Mouse (Mus musculus): ENCODE results near the gene Lsm14a. TPM values are rescaled to one million over a fixed set of nuclear protein-coding genes. Genes with fewer than 3 reads are reported as not detected.

Lsm14a gene
- total and polyA plus RNA-seq, 2 experiments from 2014 or later, result 39.0 to 41.8 TPM

- no peak overlapping the region for H3K27ac ChIP-seq (ENCODE audit: low read depth, low read length)
- ATAC-seq (ENCODE audit: low FRiP score), result no peak
- no peak for DNase-seq (ENCODE audit: low spot score)
- H3K9ac ChIP-seq (replicated peaks; ENCODE audit: low read length, poor library complexity, severe bottlenecking), result no peak overlapping the region
- peak; percentile 31 for TF ChIP-seq CTCF (IDR thresholded peaks at IDR 0.05)
- 72% methylated on average over 4 of the region's 4 CpGs for WGBS
- no peaks in the 10 kb centered on the region for H3K27me3 ChIP-seq (ENCODE audit: insufficient read depth, low read length)
- no peaks in the 10 kb centered on the region for H3K36me3 ChIP-seq (ENCODE audit: insufficient read depth, low read length)
- no peak overlapping the region for H3K4me3 ChIP-seq (ENCODE audit: low read depth, low read length)
- H3K4me1 ChIP-seq (ENCODE audit: insufficient read depth, low read length), result peaks cover 13% of the 10 kb centered on the region; the same call in 1 of the 2 replicates
- H3K9me3 ChIP-seq (ENCODE audit: low read length), result no peaks in the 10 kb centered on the region
- no peak overlapping the region for H3K4me2 ChIP-seq (ENCODE audit: low read depth, low read length, poor library complexity, severe bottlenecking)
Measured at GRCm38 (mm10) chr7:34392335-34392734, 780 bp downstream of the Lsm14a start.

- WGBS, result 77% methylated on average over 4 of the region's 4 CpGs
- Histone ChIP-seq H3K4me2 (ENCODE audit: low read depth, low read length, poor library complexity, severe bottlenecking) (no peak overlapping the region), H3K9me3 (ENCODE audit: low read length) (no peaks in the 10 kb centered on the region), H3K4me1 (ENCODE audit: insufficient read depth, low read length) (peaks cover 19% of the 10 kb centered on the region), H3K27me3 (ENCODE audit: insufficient read depth, low read length) (no peaks in the 10 kb centered on the region), H3K36me3 (ENCODE audit: insufficient read depth, low read length) (no peaks in the 10 kb centered on the region), H3K9ac (replicated peaks; ENCODE audit: low read length, poor library complexity, severe bottlenecking) (no peak overlapping the region), H3K27ac (ENCODE audit: low read depth, low read length) (no peak overlapping the region), H3K4me3 (ENCODE audit: low read depth, low read length) (no peak overlapping the region)
- no peak for TF ChIP-seq CTCF (IDR thresholded peaks at IDR 0.05)
- DNase-seq (ENCODE audit: low spot score) (no peak), ATAC-seq (ENCODE audit: low FRiP score) (no peak)
Measured at GRCm38 (mm10) chr7:34391711-34392110, 1.4 kb downstream of the Lsm14a start.

DNA sequence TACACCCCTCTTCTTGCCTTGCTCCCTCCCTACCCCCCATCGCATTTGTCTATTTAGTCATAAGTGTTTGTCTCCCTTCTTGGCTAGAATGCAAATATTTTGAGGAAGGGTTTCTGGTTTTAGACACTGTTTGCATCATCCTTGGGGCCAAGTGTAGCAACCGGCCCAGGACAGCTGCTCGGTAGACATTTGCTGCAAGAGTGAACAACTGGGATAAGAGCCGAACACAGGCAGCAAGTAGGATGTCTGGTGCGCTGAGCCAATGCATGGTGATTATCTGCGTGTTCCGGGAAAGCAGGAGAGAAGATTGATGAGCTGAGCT lies 2.3 kb downstream of the Lsm14a start:
- DNase-seq (ENCODE audit: low spot score) (peak; percentile 53), ATAC-seq (ENCODE audit: low FRiP score) (no peak)
- Histone ChIP-seq H3K4me2 (ENCODE audit: low read depth, low read length, poor library complexity, severe bottlenecking) (peak overlapping the region; percentile 85), H3K9me3 (ENCODE audit: low read length) (no peaks in the 10 kb centered on the region), H3K27ac (ENCODE audit: low read depth, low read length) (no peak overlapping the region), H3K27me3 (ENCODE audit: insufficient read depth, low read length) (no peaks in the 10 kb centered on the region), H3K36me3 (ENCODE audit: insufficient read depth, low read length) (no peaks in the 10 kb centered on the region), H3K4me3 (ENCODE audit: low read depth, low read length) (peak overlapping the region; percentile 64), H3K4me1 (ENCODE audit: insufficient read depth, low read length) (peaks cover 21% of the 10 kb centered on the region), H3K9ac (replicated peaks; ENCODE audit: low read length, poor library complexity, severe bottlenecking) (peak overlapping the region; percentile 78; the same call in 1 of the 2 replicates)
- TF ChIP-seq CTCF (IDR thresholded peaks at IDR 0.05), result no peak
- WGBS, result 85% methylated on average over 7 of the region's 7 CpGs

DNA sequence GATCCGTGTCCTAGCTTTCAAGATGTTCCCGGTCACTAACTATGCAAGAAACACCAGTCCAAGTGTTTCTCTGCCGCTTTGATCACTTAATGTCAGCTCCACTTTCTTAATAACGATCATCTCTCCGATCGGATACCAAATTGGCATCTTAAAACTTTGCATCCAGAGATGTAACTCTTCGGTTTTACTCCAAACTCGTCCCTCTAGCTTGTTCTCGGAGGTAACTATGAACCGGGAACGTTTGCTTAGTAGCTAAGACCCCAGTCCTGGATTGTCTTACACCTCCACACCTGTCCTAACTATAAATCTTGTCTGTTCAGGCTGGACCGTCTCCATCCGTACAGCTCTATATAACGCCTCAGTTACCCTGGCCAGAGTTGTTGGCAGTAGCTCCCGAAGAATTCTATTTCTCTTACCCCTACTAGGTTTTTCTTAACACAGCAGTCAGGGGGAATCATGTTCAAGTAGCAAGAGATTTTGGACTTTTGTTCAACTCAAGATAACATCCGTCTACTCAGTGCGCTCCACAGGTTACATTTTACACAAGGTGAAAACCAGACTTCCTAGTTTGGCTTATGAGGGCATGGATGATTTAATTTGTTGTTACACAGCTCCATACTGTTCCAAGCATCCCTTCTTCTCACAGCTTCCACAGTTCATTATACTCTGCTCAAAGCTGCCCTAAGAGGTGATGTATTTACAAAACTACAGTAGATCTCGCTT lies 2.8 kb downstream of the Lsm14a start:
- DNase-seq (ENCODE audit: low spot score) (peak; percentile 6), ATAC-seq (ENCODE audit: low FRiP score) (no peak)
- Histone ChIP-seq H3K27me3 (ENCODE audit: insufficient read depth, low read length) (no peaks in the 10 kb centered on the region), H3K27ac (ENCODE audit: low read depth, low read length) (peak overlapping the region; percentile 98), H3K36me3 (ENCODE audit: insufficient read depth, low read length) (no peaks in the 10 kb centered on the region), H3K4me2 (ENCODE audit: low read depth, low read length, poor library complexity, severe bottlenecking) (peak overlapping the region; percentile 85), H3K4me1 (ENCODE audit: insufficient read depth, low read length) (peaks cover 24% of the 10 kb centered on the region), H3K9ac (replicated peaks; ENCODE audit: low read length, poor library complexity, severe bottlenecking) (peak overlapping the region; percentile 78), H3K9me3 (ENCODE audit: low read length) (no peaks in the 10 kb centered on the region), H3K4me3 (ENCODE audit: low read depth, low read length) (peak overlapping the region; percentile 64)
- 10% methylated on average over 18 of the region's 18 CpGs for WGBS
- TF ChIP-seq CTCF (IDR thresholded peaks at IDR 0.05), result no peak

- Histone ChIP-seq H3K4me3 (ENCODE audit: low read depth, low read length) (peak overlapping the region; percentile 64), H3K9ac (replicated peaks; ENCODE audit: low read length, poor library complexity, severe bottlenecking) (peak overlapping the region; percentile 86), H3K27me3 (ENCODE audit: insufficient read depth, low read length) (no peaks in the 10 kb centered on the region), H3K27ac (ENCODE audit: low read depth, low read length) (peak overlapping the region; percentile 98), H3K36me3 (ENCODE audit: insufficient read depth, low read length) (no peaks in the 10 kb centered on the region), H3K4me1 (ENCODE audit: insufficient read depth, low read length) (peaks cover 24% of the 10 kb centered on the region), H3K4me2 (ENCODE audit: low read depth, low read length, poor library complexity, severe bottlenecking) (peak overlapping the region; percentile 85), H3K9me3 (ENCODE audit: low read length) (no peaks in the 10 kb centered on the region)
- under 1% methylated on average over 87 of the region's 100 CpGs for WGBS
- TF ChIP-seq CTCF (IDR thresholded peaks at IDR 0.05), result no peak
- peak; percentile 96 for ATAC-seq (ENCODE audit: low FRiP score)
- peak; percentile 93 for DNase-seq (ENCODE audit: low spot score)
Measured at GRCm38 (mm10) chr7:34389277-34390085, 3.6 kb downstream of the Lsm14a start.
